13 mouse cellular contexts compared by ENCODE assay signal in genomic region chr11:119273186-119273930, GRCm38 (mm10). TPM values are rescaled to one million over a fixed set of nuclear protein-coding genes. Genes with fewer than 3 reads are reported as not detected.
DNase-seq lines count a peak whose midpoint lies in the region; ATAC-seq and TF ChIP-seq lines count a peak whose summit lies in the region.
"Had no signal": no experiment of that assay in that cellular context is flagged by ENCODE, and none has a peak within 500 bp of the region (broad histone marks: within the 10 kb centered on the region; RNA-seq: fewer than 3 reads in every experiment).

No protein-coding gene starts in this region.

- no peak for ATAC-seq in hindbrain, postnatal 0 days
- no peak for ATAC-seq in hindbrain, embryonic 12.5 days (ENCODE audit: low FRiP score)
- ATAC-seq in stomach, embryonic 15.5 days (ENCODE audit: insufficient read depth, low FRiP score, low read depth): 0 out of 2 replicates have a peak, but pooled peaks have one; percentile 19
- no peak for ATAC-seq in cerebellum, adult (ENCODE audit: insufficient number of reproducible peaks, low FRiP score, low TSS enrichment)
- ATAC-seq: forebrain, embryonic 14.5 days had no signal

- peaks cover 34% of the 10 kb centered on the region for H3K36me3 ChIP-seq in hindbrain, postnatal 0 days (ENCODE audit: insufficient read depth, low read length)
- H3K36me3 ChIP-seq in hindbrain, embryonic 12.5 days: peaks cover 41% of the 10 kb centered on the region
- H3K36me3 ChIP-seq in testis, adult 2 months (ENCODE audit: control insufficient read depth, insufficient read depth, low read length): no peaks in the 10 kb centered on the region
- H3K36me3 ChIP-seq in stomach, embryonic 15.5 days: peaks cover 28% of the 10 kb centered on the region

- no peak overlapping the region for H3K4me3 ChIP-seq in hindbrain, postnatal 0 days (ENCODE audit: low read length)
- H3K4me3 ChIP-seq in hindbrain, embryonic 12.5 days: no peak overlapping the region
- no peak overlapping the region for H3K4me3 ChIP-seq in testis, adult 2 months (ENCODE audit: control insufficient read depth, low read depth, low read length)
- no peak overlapping the region for H3K4me3 ChIP-seq in stomach, embryonic 15.5 days (replicated peaks)
- H3K4me3 ChIP-seq: hindbrain, embryonic 15.5 days; lung, embryonic 15.5 days had no signal

- no peak overlapping the region for H3K4me2 ChIP-seq in hindbrain, postnatal 0 days (ENCODE audit: low read depth, low read length)
- no peak overlapping the region for H3K4me2 ChIP-seq in hindbrain, embryonic 12.5 days (replicated peaks)
- H3K4me2 ChIP-seq in stomach, embryonic 15.5 days: no peak overlapping the region
- H3K4me2 ChIP-seq: hindbrain, embryonic 15.5 days; lung, embryonic 15.5 days had no signal

- no peak for DNase-seq in hindbrain, postnatal 0 days (ENCODE audit: low spot score)
- no peak for DNase-seq in testis, postnatal 14 days (ENCODE audit: low spot score)
- DNase-seq in brain, embryonic 14.5 days (ENCODE audit: low read depth): no peak
- no peak for DNase-seq in cerebellum, postnatal 4 days (ENCODE audit: low spot score in 2 of 2)
- DNase-seq: heart, adult 18-20 months had no signal

- 88% methylated on average over 8 of the region's 8 CpGs for WGBS in hindbrain, postnatal 0 days
- 84% methylated on average over 8 of the region's 8 CpGs for WGBS in hindbrain, embryonic 12.5 days
- WGBS in stomach, embryonic 15.5 days: 92% methylated on average over 8 of the region's 8 CpGs

- 0 out of 2 replicates have a peak, but pooled peaks cover 5% of the 10 kb centered on the region for H3K4me1 ChIP-seq in hindbrain, postnatal 0 days (ENCODE audit: insufficient read depth, low read length)
- peaks cover 8% of the 10 kb centered on the region for H3K4me1 ChIP-seq in hindbrain, embryonic 12.5 days
- H3K4me1 ChIP-seq in testis, adult 2 months (ENCODE audit: control insufficient read depth, insufficient read depth, low read length): peaks cover 3% of the 10 kb centered on the region
- H3K4me1 ChIP-seq in stomach, embryonic 15.5 days: 0 out of 2 replicates have a peak, but pooled peaks cover 10% of the 10 kb centered on the region

- H3K9ac ChIP-seq in hindbrain, postnatal 0 days (replicated peaks; ENCODE audit: low read length): no peak overlapping the region
- H3K9ac ChIP-seq in hindbrain, embryonic 12.5 days: no peak overlapping the region
- no peak overlapping the region for H3K9ac ChIP-seq in stomach, embryonic 15.5 days
- H3K9ac ChIP-seq: hindbrain, embryonic 15.5 days; lung, embryonic 15.5 days had no signal

- TF ChIP-seq CTCF in hindbrain, postnatal 0 days (IDR thresholded peaks at IDR 0.05; ENCODE audit: low read depth): peak; percentile 53
- peak; percentile 69 for TF ChIP-seq CTCF in testis, adult 2 months (IDR thresholded peaks at IDR 0.05; ENCODE audit: control insufficient read depth, insufficient read depth, insufficient replicate concordance, low read depth, low read length)
- peak; percentile 32 for TF ChIP-seq CTCF in brain, embryonic 14.5 days (IDR thresholded peaks at IDR 0.05; ENCODE audit: borderline replicate concordance, extremely low read depth, insufficient read depth, insufficient read length)

- no peak for TF ChIP-seq POLR2A in testis, adult 2 months (IDR thresholded peaks at IDR 0.05; ENCODE audit: control insufficient read depth, low read depth, low read length)
- TF ChIP-seq POLR2A in brain, embryonic 14.5 days (IDR thresholded peaks at IDR 0.05; ENCODE audit: borderline replicate concordance, extremely low read depth, insufficient read depth, insufficient read length, poor library complexity, severe bottlenecking): no peak

- no peaks in the 10 kb centered on the region for H3K9me3 ChIP-seq in hindbrain, postnatal 0 days (ENCODE audit: low read length)
- no peaks in the 10 kb centered on the region for H3K9me3 ChIP-seq in hindbrain, embryonic 12.5 days (replicated peaks)
- no peaks in the 10 kb centered on the region for H3K9me3 ChIP-seq in stomach, embryonic 15.5 days
- H3K9me3 ChIP-seq: hindbrain, embryonic 15.5 days; lung, embryonic 15.5 days had no signal

- no peak overlapping the region for H3K27ac ChIP-seq in hindbrain, postnatal 0 days
- H3K27ac ChIP-seq in hindbrain, embryonic 12.5 days: no peak overlapping the region
- no peak overlapping the region for H3K27ac ChIP-seq in testis, adult 2 months (ENCODE audit: control insufficient read depth, insufficient read depth, low read depth, low read length)
- H3K27ac ChIP-seq in stomach, embryonic 15.5 days: no peak overlapping the region
- H3K27ac ChIP-seq: hindbrain, embryonic 15.5 days; lung, embryonic 15.5 days had no signal

- no peaks in the 10 kb centered on the region for H3K27me3 ChIP-seq in hindbrain, postnatal 0 days (ENCODE audit: insufficient read depth, low read length)
- no peaks in the 10 kb centered on the region for H3K27me3 ChIP-seq in hindbrain, embryonic 12.5 days
- H3K27me3 ChIP-seq in testis, adult 2 months (ENCODE audit: control insufficient read depth, insufficient read depth, low read length): no peaks in the 10 kb centered on the region
- no peaks in the 10 kb centered on the region for H3K27me3 ChIP-seq in stomach, embryonic 15.5 days (replicated peaks)
- H3K27me3 ChIP-seq: hindbrain, embryonic 15.5 days; lung, embryonic 15.5 days had no signal

RNA-seq across cellular contexts. Expression of gene Gaa, which starts 5.7 kb away (rescaled TPM):
- 223 and 230 TPM in 2 replicates for total RNA-seq in hindbrain, postnatal 0 days (2014; rRNA removed)
- 123 and 128 TPM in 2 replicates for polyA plus RNA-seq in hindbrain, postnatal 0 days (2015; fragmentation: Nextera tagmentation; extraction: Ambion mirVana)
- 49.3 and 52.4 TPM in 2 replicates for polyA plus RNA-seq in hindbrain, embryonic 12.5 days (2016; fragmentation: Nextera tagmentation; extraction: Ambion mirVana)
- polyA plus RNA-seq in testis, adult 2 months (2012; rRNA removed): 41.9 and 46.2 TPM in 2 replicates
- polyA plus RNA-seq in brain, embryonic 14.5 days (2012; rRNA removed): 93.3 and 102 TPM in 2 replicates
- 62.6 and 64.3 TPM in 2 replicates for polyA plus RNA-seq in stomach, embryonic 15.5 days (2015; fragmentation: Nextera tagmentation; extraction: Ambion mirVana)

RNA-seq across cellular contexts. Expression of gene Eif4a3, which starts 26.5 kb away (rescaled TPM):
- total RNA-seq in hindbrain, postnatal 0 days (2014; rRNA removed): 144 and 154 TPM in 2 replicates
- 248 and 258 TPM in 2 replicates for polyA plus RNA-seq in hindbrain, postnatal 0 days (2015; fragmentation: Nextera tagmentation; extraction: Ambion mirVana)
- polyA plus RNA-seq in hindbrain, embryonic 12.5 days (2016; fragmentation: Nextera tagmentation; extraction: Ambion mirVana): 291 and 294 TPM in 2 replicates
- 73.6 and 81.2 TPM in 2 replicates for polyA plus RNA-seq in testis, adult 2 months (2012; rRNA removed)
- polyA plus RNA-seq in brain, embryonic 14.5 days (2012; rRNA removed): 188 and 217 TPM in 2 replicates
- 299 and 315 TPM in 2 replicates for polyA plus RNA-seq in stomach, embryonic 15.5 days (2015; fragmentation: Nextera tagmentation; extraction: Ambion mirVana)

RNA-seq across cellular contexts. Expression of gene Card14, which starts 34.2 kb away (rescaled TPM):
- 1.7 and 1.9 TPM in 2 replicates for total RNA-seq in hindbrain, postnatal 0 days (2014; rRNA removed)
- polyA plus RNA-seq in hindbrain, postnatal 0 days (2015; fragmentation: Nextera tagmentation; extraction: Ambion mirVana): 0.72 and 0.81 TPM in 2 replicates
- polyA plus RNA-seq in hindbrain, embryonic 12.5 days (2016; fragmentation: Nextera tagmentation; extraction: Ambion mirVana): 0.07 and 0.27 TPM in 2 replicates
- polyA plus RNA-seq in testis, adult 2 months (2012; rRNA removed): 0.44 and 0.76 TPM in 2 replicates
- polyA plus RNA-seq in brain, embryonic 14.5 days (2012; rRNA removed): 0.18 and 0.22 TPM in 2 replicates
- 1.8 and 2.0 TPM in 2 replicates for polyA plus RNA-seq in stomach, embryonic 15.5 days (2015; fragmentation: Nextera tagmentation; extraction: Ambion mirVana)
- total RNA-seq: heart, adult 18-20 months; monocyte, adult 5-6 weeks had no signal

RNA-seq across cellular contexts. Expression of gene Ccdc40, which starts 45.0 kb away (rescaled TPM):
- total RNA-seq in hindbrain, postnatal 0 days (2014; rRNA removed): 11.5 and 12.5 TPM in 2 replicates
- polyA plus RNA-seq in hindbrain, postnatal 0 days (2015; fragmentation: Nextera tagmentation; extraction: Ambion mirVana): 9.7 and 10.3 TPM in 2 replicates
- 19.1 and 20.5 TPM in 2 replicates for polyA plus RNA-seq in hindbrain, embryonic 12.5 days (2016; fragmentation: Nextera tagmentation; extraction: Ambion mirVana)
- 73.2 and 78.5 TPM in 2 replicates for polyA plus RNA-seq in testis, adult 2 months (2012; rRNA removed)
- 11.0 and 17.0 TPM in 2 replicates for polyA plus RNA-seq in brain, embryonic 14.5 days (2012; rRNA removed)
- polyA plus RNA-seq in stomach, embryonic 15.5 days (2015; fragmentation: Nextera tagmentation; extraction: Ambion mirVana): 2.1 and 2.6 TPM in 2 replicates

RNA-seq across cellular contexts. Expression of gene Tbc1d16, which starts 45.1 kb away (rescaled TPM):
- 161 and 182 TPM in 2 replicates for total RNA-seq in hindbrain, postnatal 0 days (2014; rRNA removed)
- 42.1 and 43.9 TPM in 2 replicates for polyA plus RNA-seq in hindbrain, postnatal 0 days (2015; fragmentation: Nextera tagmentation; extraction: Ambion mirVana)
- polyA plus RNA-seq in hindbrain, embryonic 12.5 days (2016; fragmentation: Nextera tagmentation; extraction: Ambion mirVana): 34.7 and 36.7 TPM in 2 replicates
- polyA plus RNA-seq in testis, adult 2 months (2012; rRNA removed): 1.1 and 1.2 TPM in 2 replicates
- polyA plus RNA-seq in brain, embryonic 14.5 days (2012; rRNA removed): 69.8 and 99.3 TPM in 2 replicates
- polyA plus RNA-seq in stomach, embryonic 15.5 days (2015; fragmentation: Nextera tagmentation; extraction: Ambion mirVana): 18.7 and 19.3 TPM in 2 replicates
